Mouse (Mus musculus) G1E (cell line): ENCODE results near the gene Ggta1.

Experiments used
- CTCF ChIP-seq: IDR thresholded peaks from 2 replicates; pipeline ENCODE4 v1.5.1; 2012; ENCODE audit warnings: low read depth, low read length, inconsistent platforms, mixed read lengths
- GATA1 ChIP-seq: IDR thresholded peaks from 2 replicates; pipeline ENCODE4 v1.6.1; 2012; ENCODE audit warnings: borderline replicate concordance, low read length, inconsistent platforms, mixed read lengths
- TAL1 ChIP-seq: conservative IDR thresholded peaks from 2 replicates; pipeline ENCODE4 v1.6.1; 2012; ENCODE audit warnings: low read depth, low read length, inconsistent platforms, mixed read lengths

DNA sequence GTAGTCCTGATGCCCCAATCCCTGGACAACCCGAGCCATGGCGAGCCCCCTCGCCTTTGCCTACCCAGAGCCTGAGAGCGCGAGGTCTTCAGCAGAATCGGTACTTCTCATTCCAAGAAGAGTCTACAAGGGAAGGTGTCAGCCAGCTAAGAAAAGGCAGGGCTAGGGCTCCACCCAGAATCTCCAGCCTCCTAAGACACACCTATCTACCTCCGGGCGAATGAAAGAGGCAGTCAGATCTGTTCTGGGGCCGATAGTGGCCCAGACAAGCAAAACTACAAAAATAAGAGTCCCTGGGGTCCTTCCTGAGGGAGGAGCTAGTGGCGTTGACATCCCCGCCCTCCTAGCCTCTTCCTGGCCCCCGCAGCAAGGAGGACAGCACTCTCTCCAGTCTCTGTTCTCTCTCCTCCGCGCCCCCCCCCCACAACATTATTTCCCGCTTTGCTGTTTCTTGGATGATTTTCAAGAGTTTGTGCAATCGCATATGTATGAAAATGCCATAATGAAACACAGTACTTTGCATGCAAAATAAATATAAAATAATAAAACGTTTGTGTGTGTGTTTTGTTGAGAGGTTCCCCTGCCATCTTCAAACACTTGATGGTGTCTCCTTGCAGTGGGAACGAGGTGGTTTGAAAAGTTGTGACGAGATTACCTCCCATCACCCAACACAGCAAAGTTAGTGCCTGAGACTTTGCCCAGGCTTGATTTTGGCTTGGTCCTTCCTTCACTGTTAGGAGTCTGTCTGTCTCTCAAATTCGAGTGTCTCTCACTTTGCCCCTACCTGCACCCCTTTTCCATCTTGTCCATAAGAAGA, 1.7 kb downstream of the Ggta1 start:
- TF ChIP-seq CTCF, result no peak
- no peak for TF ChIP-seq TAL1
- TF ChIP-seq GATA1, result no peak
